Mouse (Mus musculus) CH12.LX (cell line): Measurements from ENCODE around the gene Ipo8. TPM values are rescaled to one million over a fixed set of nuclear protein-coding genes. Genes with fewer than 3 reads are reported as not detected.

Experiments used
- DNase-seq: peaks from one replicate; pipeline ENCODE4 v3.0.0-alpha.2; 2013; ENCODE audit errors: extremely low read depth
- H3K27ac ChIP-seq: 2 replicates; pipeline ENCODE4 v1.5.1; 2012; ENCODE audit warnings: low read depth, mild to moderate bottlenecking, control low read depth, moderate library complexity; ENCODE audit not compliant: insufficient read depth
- H3K27me3 ChIP-seq: replicated peaks from 2 replicates; pipeline ENCODE3; 2012; ENCODE audit warnings: inconsistent platforms
- H3K36me3 ChIP-seq, 2 experiments: replicated peaks in 1 of 2; 2 replicates each; pipeline versions ENCODE3 to v1.6.1; 2012; ENCODE audit warnings: inconsistent platforms in 1 of 2, low read length in 1 of 2, mild to moderate bottlenecking in 1 of 2, mixed read lengths in 1 of 2, moderate library complexity in 1 of 2; ENCODE audit not compliant: control insufficient read depth in 1 of 2, insufficient read depth in 1 of 2
- H3K4me1 ChIP-seq, 2 experiments: 2 replicates each; pipeline ENCODE4 v1.6.1; 2012; ENCODE audit warnings: inconsistent platforms in 1 of 2, moderate library complexity in 1 of 2; ENCODE audit not compliant: insufficient read depth in 2 of 2, control insufficient read depth in 1 of 2
- H3K4me2 ChIP-seq: 2 replicates; pipeline ENCODE4 v1.6.1; 2012; ENCODE audit warnings: low read depth, mild to moderate bottlenecking, control low read depth; ENCODE audit not compliant: poor library complexity, insufficient read depth, severe bottlenecking
- H3K4me3 ChIP-seq, 3 experiments: fragments of 150-350 bp in 1 of 3; sonication (generic) in 1 of 3; replicated peaks in 1 of 3; 2 replicates each; pipeline versions ENCODE3 to v1.5.1; 2011 to 2012; ENCODE audit warnings: low read depth in 2 of 3, low read length in 2 of 3, mild to moderate bottlenecking in 2 of 3, moderate library complexity in 2 of 3, control low read depth in 1 of 3, improper control_type of control experiment in 1 of 3, inconsistent platforms in 1 of 3, mixed read lengths in 1 of 3; ENCODE audit not compliant: poor library complexity in 1 of 3
- H3K79me2 ChIP-seq: replicated peaks from 2 replicates; pipeline ENCODE4 v1.6.1; 2012; ENCODE audit warnings: mild to moderate bottlenecking, moderate library complexity; ENCODE audit not compliant: control insufficient read depth, poor library complexity, insufficient read depth, severe bottlenecking; ENCODE audit errors: extremely low read depth
- H3K9ac ChIP-seq: 2 replicates; pipeline ENCODE4 v1.6.1; 2012; ENCODE audit warnings: low read depth, mild to moderate bottlenecking, control low read depth, moderate library complexity; ENCODE audit not compliant: insufficient read depth
- H3K9me3 ChIP-seq: replicated peaks from 2 replicates; pipeline ENCODE3; 2012; ENCODE audit warnings: low read length, inconsistent platforms, mixed read lengths
- BHLHE40 ChIP-seq: IDR thresholded peaks from 2 replicates; pipeline ENCODE4 v1.6.1; 2011; ENCODE audit warnings: mild to moderate bottlenecking, low read depth, low read length, improper control_type of control experiment
- CHD1 ChIP-seq: IDR thresholded peaks from 2 replicates; pipeline ENCODE4 v1.6.1; 2012; ENCODE audit warnings: low read depth, low read length, improper control_type of control experiment, inconsistent platforms
- CHD2 ChIP-seq: IDR thresholded peaks from 2 replicates; pipeline ENCODE4 v1.6.1; 2011; ENCODE audit warnings: low read length, improper control_type of control experiment
- CTCF ChIP-seq, 2 experiments: IDR thresholded peaks in 1 of 2; conservative IDR thresholded peaks in 1 of 2; 2 replicates each; pipeline ENCODE4 v1.5.1; 2011 to 2012; ENCODE audit warnings: low read depth in 2 of 2, low read length in 2 of 2, improper control_type of control experiment in 1 of 2, inconsistent platforms in 1 of 2, mild to moderate bottlenecking in 1 of 2, moderate library complexity in 1 of 2
- EP300 ChIP-seq: IDR thresholded peaks from 2 replicates; pipeline ENCODE4 v1.6.1; 2011; ENCODE audit warnings: low read length, improper control_type of control experiment
- GABPA ChIP-seq: IDR thresholded peaks from 2 replicates; pipeline ENCODE4 v1.6.1; 2012; ENCODE audit warnings: low read depth, low read length, improper control_type of control experiment, inconsistent platforms; ENCODE audit not compliant: insufficient replicate concordance
- KAT2A ChIP-seq: IDR thresholded peaks from 2 replicates; pipeline ENCODE4 v1.6.1; 2012; ENCODE audit warnings: low read length, improper control_type of control experiment, inconsistent platforms; ENCODE audit not compliant: insufficient replicate concordance
- MAFK ChIP-seq: IDR thresholded peaks from 2 replicates; pipeline ENCODE4 v1.6.1; 2011; ENCODE audit warnings: low read length, improper control_type of control experiment; ENCODE audit not compliant: insufficient replicate concordance
- MAZ ChIP-seq: IDR thresholded peaks from 2 replicates; pipeline ENCODE4 v1.6.1; 2012; ENCODE audit warnings: low read depth, mild to moderate bottlenecking, inconsistent platforms, low read length, improper control_type of control experiment, moderate library complexity
- MXI1 ChIP-seq: IDR thresholded peaks from 2 replicates; pipeline ENCODE4 v1.6.1; 2011; ENCODE audit warnings: mild to moderate bottlenecking, low read depth, low read length, improper control_type of control experiment
- NELFE ChIP-seq: IDR thresholded peaks from 2 replicates; pipeline ENCODE4 v1.6.1; 2011; ENCODE audit warnings: low read depth, low read length, improper control_type of control experiment
- POLR2AphosphoS2 ChIP-seq: IDR thresholded peaks from 2 replicates; pipeline ENCODE4 v1.6.1; 2011; ENCODE audit warnings: low read depth, low read length, improper control_type of control experiment
- RCOR1 ChIP-seq: conservative IDR thresholded peaks from 2 replicates; pipeline ENCODE4 v1.6.1; 2012; ENCODE audit warnings: low read depth, mild to moderate bottlenecking, inconsistent platforms, low read length, improper control_type of control experiment
- SMC3 ChIP-seq: IDR thresholded peaks from 2 replicates; pipeline ENCODE4 v1.6.1; 2011; ENCODE audit warnings: low read depth, low read length, improper control_type of control experiment
- TBP ChIP-seq: conservative IDR thresholded peaks from 2 replicates; pipeline ENCODE4 v1.6.1; 2011; ENCODE audit warnings: low read depth, low read length, improper control_type of control experiment
- TCF12 ChIP-seq: IDR thresholded peaks from 2 replicates; pipeline ENCODE4 v1.6.1; 2014; ENCODE audit warnings: low read depth, mild to moderate bottlenecking, inconsistent platforms, low read length, improper control_type of control experiment
- ZC3H11A ChIP-seq: IDR thresholded peaks from 2 replicates; pipeline ENCODE4 v1.6.1; 2012; ENCODE audit warnings: low read depth, mild to moderate bottlenecking, inconsistent platforms, low read length, improper control_type of control experiment
- ZKSCAN1 ChIP-seq: IDR thresholded peaks from 2 replicates; pipeline ENCODE4 v1.6.1; 2012; ENCODE audit warnings: low read depth, inconsistent platforms, low read length, improper control_type of control experiment, borderline replicate concordance
- ZMIZ1 ChIP-seq: IDR thresholded peaks from 2 replicates; pipeline ENCODE4 v1.6.1; 2012; ENCODE audit warnings: low read depth, mild to moderate bottlenecking, inconsistent platforms, low read length, improper control_type of control experiment
- ZNF384 ChIP-seq: IDR thresholded peaks from 2 replicates; pipeline ENCODE4 v1.6.1; 2012; ENCODE audit warnings: low read depth, low read length, improper control_type of control experiment, inconsistent platforms
- dilution Hi-C: fragments of 300-500 bp; cut with MboI; formaldehyde crosslinking; loops from 2 replicates; pipeline ENCODE4 v1.14.3; 2020; ENCODE audit warnings: low sequenced_read_pairs; ENCODE audit not compliant: extremely low pct_unique_long_range_greater_than_20kb, extremely low pct_ligation_motif_present
- in situ Hi-C: fragments of 300-500 bp; cut with MboI; formaldehyde crosslinking; loops from 3 replicates; pipeline ENCODE4 v1.14.3; 2019; ENCODE audit warnings: low sequenced_read_pairs, low pct_ligation_motif_present, low pct_unique_long_range_greater_than_20kb, mixed read lengths
- polyA plus RNA-seq: library from polyadenylated mRNA; unstranded; fragments of >175 nt; gene quantifications from 2 replicates; pipeline ENCODE4 v1.2.1, GENCODE M21; 2012; ENCODE audit warnings: low read depth; ENCODE audit not compliant: insufficient read length
- total RNA-seq, 2 experiments: library from RNA; depleted of rRNA; stranded (reverse); fragments of 300-350 nt in 1 of 2; fragments of >200 nt in 1 of 2; gene quantifications; 2 replicates each; pipeline ENCODE4 v1.2.3; 2012 to 2014

Gene Ipo8
- total and polyA plus RNA-seq, 3 experiments: 15.0 to 23.6 (median 17.6) TPM

GRCm38 (mm10) chr6:148786186-148786585, 45.1 kb downstream of the Ipo8 start:
- no peak for TF ChIP-seq POLR2AphosphoS2
- TF ChIP-seq MAZ: no peak
- no peak for TF ChIP-seq GABPA
- TF ChIP-seq BHLHE40: no peak
- no peak for TF ChIP-seq MAFK
- TF ChIP-seq MXI1: no peak
- no peak for TF ChIP-seq CTCF (conservative IDR thresholded peaks at IDR 0.05 in 1 of 2, IDR thresholded peaks at IDR 0.05 in 1 of 2; ENCODE audit: low read depth in 2 of 2, low read length in 2 of 2)
- TF ChIP-seq, all 38 proteins: peak for 0
- Histone ChIP-seq H3K9ac (no peak overlapping the region), H3K4me3 (no peak overlapping the region), H3K36me3 (peaks cover 42 to 80% of the 10 kb centered on the region in 2 experiments), H3K27me3 (no peaks in the 10 kb centered on the region), H3K4me2 (no peak overlapping the region), H3K9me3 (no peaks in the 10 kb centered on the region), H3K79me2 (no peaks in the 10 kb centered on the region), H3K4me1 (no peaks in the 10 kb centered on the region), H3K27ac (no peak overlapping the region)
- dilution Hi-C loops: no loop called here
- no peak for DNase-seq
- in situ Hi-C loops: no loop called here

GRCm38 (mm10) chr6:148784418-148784817, 46.8 kb downstream of the Ipo8 start:
- no peaks in the 10 kb centered on the region for H3K27me3 ChIP-seq
- H3K27ac ChIP-seq: no peak overlapping the region
- no peaks in the 10 kb centered on the region for H3K9me3 ChIP-seq
- H3K4me2 ChIP-seq: no peak overlapping the region
- TF ChIP-seq ZNF384 (no peak), ZKSCAN1 (no peak), ZC3H11A (no peak), KAT2A (no peak), BHLHE40 (no peak), TBP (no peak), TCF12 (no peak), CTCF (conservative IDR thresholded peaks at IDR 0.05 in 1 of 2, IDR thresholded peaks at IDR 0.05 in 1 of 2; ENCODE audit: low read depth in 2 of 2, low read length in 2 of 2) (no peak), EP300 (no peak)
- TF ChIP-seq, all 38 proteins: peak for 0
- Histone ChIP-seq H3K4me3 (no peak overlapping the region), H3K9ac (no peak overlapping the region), H3K36me3 (peaks cover 44 to 79% of the 10 kb centered on the region in 2 experiments), H3K79me2 (no peaks in the 10 kb centered on the region), H3K4me1 (no peaks in the 10 kb centered on the region)
- dilution Hi-C loops: no loop called here
- in situ Hi-C loops: no loop called here
- DNase-seq: no peak

GRCm38 (mm10) chr6:148776236-148776635, 55.0 kb downstream of the Ipo8 start:
- peaks cover 40 to 82% of the 10 kb centered on the region in 2 experiments for H3K36me3 ChIP-seq

More at GRCm38 (mm10) chr6:148776236-148776635, 55.0 kb downstream of the Ipo8 start:
- no peak overlapping the region for H3K4me2 ChIP-seq
- no peaks in the 10 kb centered on the region for H3K79me2 ChIP-seq
- no peaks in the 10 kb centered on the region for H3K27me3 ChIP-seq
- H3K9ac ChIP-seq: no peak overlapping the region
- TF ChIP-seq RCOR1: no peak
- TF ChIP-seq SMC3: no peak
- TF ChIP-seq CHD1: no peak
- TF ChIP-seq BHLHE40: no peak
- TF ChIP-seq MAZ: no peak
- no peak for TF ChIP-seq ZMIZ1
- TF ChIP-seq CHD2: no peak
- no peak for TF ChIP-seq NELFE
- no peak for TF ChIP-seq CTCF (conservative IDR thresholded peaks at IDR 0.05 in 1 of 2, IDR thresholded peaks at IDR 0.05 in 1 of 2; ENCODE audit: low read depth in 2 of 2, low read length in 2 of 2)
- H3K4me1 ChIP-seq: no peaks in the 10 kb centered on the region
- no peak overlapping the region for H3K4me3 ChIP-seq
- H3K27ac ChIP-seq: no peak overlapping the region
- in situ Hi-C loops (no loop called here), dilution Hi-C loops (no loop called here)
- H3K9me3 ChIP-seq: no peaks in the 10 kb centered on the region
- no peak for DNase-seq
